Mouse (Mus musculus) small intestine, adult 2 months (tissue): ENCODE data around the gene B230217C12Rik. TPM values are rescaled to one million over a fixed set of nuclear protein-coding genes. Genes with fewer than 3 reads are reported as not detected.
A peak's percentile ranks its signal among the peaks of the same experiment; 100 is the strongest.

Source experiments
- H3K27ac ChIP-seq: fragments of 200-500 bp; 2 replicates; pipeline ENCODE4 v1.5.1; 2012; ENCODE audit warnings: low read depth, low read length, control low read depth, inconsistent platforms; ENCODE audit not compliant: insufficient read depth
- H3K27me3 ChIP-seq: fragments of 200-500 bp; 2 replicates; pipeline ENCODE4 v1.6.1; 2012; ENCODE audit warnings: mild to moderate bottlenecking, moderate library complexity, low read length, inconsistent platforms; ENCODE audit not compliant: control insufficient read depth, insufficient read depth
- H3K36me3 ChIP-seq: fragments of 200-500 bp; 2 replicates; pipeline ENCODE4 v1.6.1; 2012; ENCODE audit warnings: mild to moderate bottlenecking, low read length, control low read depth, inconsistent platforms; ENCODE audit not compliant: control insufficient read depth, insufficient read depth
- H3K4me1 ChIP-seq: fragments of 200-500 bp; 2 replicates; pipeline ENCODE4 v1.6.1; 2012; ENCODE audit warnings: low read length, inconsistent platforms, mixed read lengths; ENCODE audit not compliant: control insufficient read depth, insufficient read depth, insufficient read length
- H3K4me3 ChIP-seq: fragments of 200-500 bp; 2 replicates; pipeline ENCODE4 v1.5.1; 2012; ENCODE audit warnings: low read depth, mild to moderate bottlenecking, control low read depth, inconsistent platforms, low read length, moderate library complexity
- CTCF ChIP-seq: fragments of 200-500 bp; IDR thresholded peaks from 2 replicates; pipeline ENCODE4 v1.5.1; 2012; ENCODE audit warnings: low read depth, mild to moderate bottlenecking, control low read depth, inconsistent platforms, low read length, moderate library complexity, mixed read lengths; ENCODE audit not compliant: insufficient replicate concordance, insufficient read length; ENCODE audit errors: extremely low read depth
- POLR2A ChIP-seq: fragments of 200-500 bp; IDR thresholded peaks from 2 replicates; pipeline ENCODE4 v1.6.1; 2012; ENCODE audit warnings: low read depth, mild to moderate bottlenecking, control low read depth, inconsistent platforms, low read length, moderate library complexity
- WGBS: fragments of 180-500 bp; shearing (Covaris S2); methylation state at CpG from one replicate; pipeline ENCODE4 v1.1.7; 2018; 5-methylcytosine and 5-hydroxymethylcytosine counted together
- polyA plus RNA-seq: library from polyadenylated mRNA; depleted of rRNA; stranded (reverse); fragments of >200 nt; gene quantifications from 2 replicates; pipeline ENCODE4 v1.2.3, GENCODE M21; 2012; rRNA removed

B230217C12Rik gene
- polyA plus RNA-seq = 0.43 and 0.44 TPM in 2 replicates

- 3% methylated on average over 6 of the region's 6 CpGs for WGBS
- no peak for TF ChIP-seq POLR2A
- TF ChIP-seq CTCF = peak; percentile 52; the same call in 1 of the 2 replicates
- Histone ChIP-seq H3K27ac (peak within 1 kb of the TSS; percentile 29; the same call in 1 of the 2 replicates), H3K36me3 (peaks cover 26% of the 10 kb centered on the region), H3K27me3 (no peaks in the 10 kb centered on the region), H3K4me3 (peak within 1 kb of the TSS; percentile 53), H3K4me1 (peaks cover 6% of the 10 kb centered on the region)
These were observed at the start of gene B230217C12Rik for GRCm38 (mm10) chr11:97840539-97840954. TSS of gene B230217C12Rik (plus strand) at chr11:97840780.

- H3K36me3 ChIP-seq = no peaks in the 10 kb centered on the region
- no peak for TF ChIP-seq POLR2A
- H3K4me3 ChIP-seq = no peak overlapping the region
- H3K27me3 ChIP-seq = no peaks in the 10 kb centered on the region; the same call in 1 of the 2 replicates
- no peak overlapping the region for H3K27ac ChIP-seq
- WGBS = 4% methylated on average over 2 of the region's 2 CpGs
- peaks cover 2% of the 10 kb centered on the region; the same call in 1 of the 2 replicates for H3K4me1 ChIP-seq
These were observed 47.4 kb upstream of the B230217C12Rik start for GRCm38 (mm10) chr11:97793165-97793564.

GRCm38 (mm10) chr11:97796910-97797309 is 43.7 kb upstream of the B230217C12Rik start:
- H3K36me3 ChIP-seq = no peaks in the 10 kb centered on the region
- no peak overlapping the region for H3K4me3 ChIP-seq
- 8% methylated on average over 6 of the region's 6 CpGs for WGBS
- TF ChIP-seq POLR2A = no peak
- TF ChIP-seq CTCF = peak; percentile 53; the same call in 1 of the 2 replicates
- peaks cover 13% of the 10 kb centered on the region; the same call in 1 of the 2 replicates for H3K4me1 ChIP-seq
- H3K27ac ChIP-seq = no peak overlapping the region
- no peaks in the 10 kb centered on the region for H3K27me3 ChIP-seq

- Histone ChIP-seq H3K4me1 (peaks cover 18% of the 10 kb centered on the region; the same call in 1 of the 2 replicates), H3K36me3 (no peaks in the 10 kb centered on the region), H3K27me3 (no peaks in the 10 kb centered on the region), H3K27ac (no peak overlapping the region), H3K4me3 (no peak overlapping the region)
- 56% methylated on average over 15 of the region's 15 CpGs for WGBS
- no peak for TF ChIP-seq CTCF
- TF ChIP-seq POLR2A = no peak
These were observed 43.1 kb upstream of the B230217C12Rik start for GRCm38 (mm10) chr11:97797369-97798082.

- no peak for TF ChIP-seq CTCF
- WGBS = 71% methylated on average over 8 of the region's 8 CpGs
- H3K27ac ChIP-seq = no peak overlapping the region
- H3K36me3 ChIP-seq = no peaks in the 10 kb centered on the region
- H3K4me3 ChIP-seq = no peak overlapping the region
- H3K4me1 ChIP-seq = peaks cover 18% of the 10 kb centered on the region; the same call in 1 of the 2 replicates
- H3K27me3 ChIP-seq = no peaks in the 10 kb centered on the region
These were observed 42.5 kb upstream of the B230217C12Rik start for GRCm38 (mm10) chr11:97798083-97798435.

GRCm38 (mm10) chr11:97798782-97799145 is 41.8 kb upstream of the B230217C12Rik start, which contains the start of gene Lasp1:
TSS of gene Lasp1 (plus strand) at chr11:97799000.
- Histone ChIP-seq H3K4me3 (peak within 1 kb of the TSS; percentile 95), H3K4me1 (peaks cover 20% of the 10 kb centered on the region; the same call in 1 of the 2 replicates), H3K36me3 (0 out of 2 replicates have a peak, but pooled peaks cover 3% of the 10 kb centered on the region), H3K27ac (peak within 1 kb of the TSS; percentile 99), H3K27me3 (no peaks in the 10 kb centered on the region)
- TF ChIP-seq POLR2A (no peak), CTCF (no peak)
- under 1% methylated on average over 11 of the region's 11 CpGs for WGBS

- H3K4me3 ChIP-seq = peak overlapping the region; percentile 95
- 1% methylated on average over 70 of the region's 71 CpGs for WGBS
- no peak for TF ChIP-seq CTCF
- peak; percentile 98 for TF ChIP-seq POLR2A
These were observed 41.2 kb upstream of the B230217C12Rik start for GRCm38 (mm10) chr11:97799146-97799993.

More at GRCm38 (mm10) chr11:97799146-97799993, 41.2 kb upstream of the B230217C12Rik start:
- H3K27me3 ChIP-seq = no peaks in the 10 kb centered on the region
- peak overlapping the region; percentile 99 for H3K27ac ChIP-seq
- H3K36me3 ChIP-seq = 0 out of 2 replicates have a peak, but pooled peaks cover 3% of the 10 kb centered on the region
- H3K4me1 ChIP-seq = peaks cover 22% of the 10 kb centered on the region; the same call in 1 of the 2 replicates
